Mouse (Mus musculus) right cerebral cortex, postnatal 25 days (tissue): ENCODE measurements around the gene Fam71f2.

Source experiments
- DNase-seq: peaks from one replicate; pipeline ENCODE4 v3.0.0; 2022

Fam71f2 gene

GRCm38 (mm10) chr6:29278513-29279267 is 703 bp upstream of the Fam71f2 start:
- DNase-seq, result no peak

- no peak for DNase-seq
Measured at GRCm38 (mm10) chr6:29280671-29281070, 1.3 kb downstream of the Fam71f2 start.

- DNase-seq, result no peak
Measured at GRCm38 (mm10) chr6:29286870-29287269, 7.5 kb downstream of the Fam71f2 start.

GRCm38 (mm10) chr6:29287481-29287880 is 8.1 kb downstream of the Fam71f2 start:
- no peak for DNase-seq

- no peak for DNase-seq
Measured at GRCm38 (mm10) chr6:29287944-29288343, 8.6 kb downstream of the Fam71f2 start.

GRCm38 (mm10) chr6:29288651-29289050 is 9.3 kb downstream of the Fam71f2 start:
- DNase-seq, result no peak

DNA sequence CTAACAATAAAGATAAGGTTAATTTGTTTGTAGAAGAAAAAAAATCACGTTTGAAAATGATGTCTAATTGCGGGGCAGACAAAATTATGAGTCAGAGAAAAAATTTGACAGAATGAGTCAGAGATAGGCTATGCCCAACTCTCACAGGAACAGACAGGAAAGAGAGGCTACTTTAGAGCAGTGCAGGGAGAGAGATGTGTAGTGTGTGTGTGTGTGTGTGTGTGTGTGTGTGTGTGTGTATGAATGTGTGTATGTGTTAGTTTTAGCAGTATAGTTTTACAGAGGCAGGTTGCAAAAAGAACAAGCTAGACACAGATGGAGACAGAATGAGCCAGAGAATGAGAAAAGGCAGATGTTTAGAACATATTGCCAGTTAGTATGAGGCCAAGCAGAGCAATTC is 19.7 kb downstream of the Fam71f2 start:
- DNase-seq, result no peak

- no peak for DNase-seq
Measured at GRCm38 (mm10) chr6:29303251-29303650, 23.9 kb downstream of the Fam71f2 start.

- no peak for DNase-seq
Measured at GRCm38 (mm10) chr6:29303726-29304125, 24.3 kb downstream of the Fam71f2 start.

- no peak for DNase-seq
Measured at GRCm38 (mm10) chr6:29305462-29305861, 26.1 kb downstream of the Fam71f2 start.

DNA sequence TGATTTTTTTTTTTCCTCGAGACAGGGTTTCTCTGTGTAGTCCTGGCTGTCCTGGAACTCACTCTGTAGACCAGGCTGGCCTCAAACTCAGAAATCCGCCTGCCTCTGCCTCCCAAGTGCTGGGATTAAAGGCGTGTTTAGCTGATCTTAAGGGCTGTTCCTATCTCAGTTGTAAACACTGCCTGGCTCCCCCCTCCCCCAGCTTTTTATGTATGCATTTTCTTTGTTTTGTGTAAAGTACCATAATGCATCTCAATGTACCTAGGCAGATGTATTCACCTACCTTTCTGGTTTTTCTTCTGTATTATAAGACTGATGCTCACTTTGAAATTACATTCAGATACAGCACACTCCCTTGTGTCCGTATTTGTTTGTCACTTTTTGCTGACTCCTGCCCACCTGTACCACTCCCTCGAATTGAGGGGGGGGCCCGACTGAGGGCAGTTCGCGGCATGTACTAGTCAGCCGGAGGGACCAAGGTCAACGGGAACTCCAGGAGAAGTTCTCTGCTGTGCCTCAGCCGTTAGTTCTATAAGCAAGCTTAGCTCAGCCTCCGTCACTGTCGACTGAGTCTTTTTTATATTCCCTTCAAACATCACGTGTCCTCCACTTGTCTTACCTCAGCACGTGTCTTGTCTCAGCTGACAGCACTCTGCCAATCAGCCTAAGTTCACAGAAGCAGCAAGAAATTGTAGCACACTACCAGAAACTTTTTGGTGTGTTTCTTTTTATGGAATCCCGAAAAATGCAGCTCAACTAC is 29.6 kb downstream of the Fam71f2 start:
- no peak for DNase-seq

GRCm38 (mm10) chr6:29313690-29314202 is 34.4 kb downstream of the Fam71f2 start:
- no peak for DNase-seq

DNA sequence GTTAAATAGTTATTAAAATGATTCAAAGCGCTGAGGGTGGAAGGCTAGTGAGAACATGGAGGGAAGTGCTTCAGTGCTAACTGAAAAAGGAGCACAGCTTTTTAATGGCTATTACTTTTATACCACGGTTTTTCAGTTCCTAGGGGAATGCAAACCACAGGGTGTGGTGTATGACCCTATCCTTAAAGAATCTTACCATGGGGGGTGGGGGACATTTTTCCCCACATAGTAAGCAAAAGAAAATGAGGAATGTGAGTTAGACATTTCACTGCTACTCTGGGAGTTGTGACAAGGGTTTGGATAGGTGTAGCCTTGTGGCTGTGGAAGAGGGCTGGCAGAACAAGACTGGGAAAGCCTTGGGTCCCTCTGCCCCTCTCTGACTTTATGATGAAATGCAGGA is 37.9 kb downstream of the Fam71f2 start:
- DNase-seq, result no peak

DNA sequence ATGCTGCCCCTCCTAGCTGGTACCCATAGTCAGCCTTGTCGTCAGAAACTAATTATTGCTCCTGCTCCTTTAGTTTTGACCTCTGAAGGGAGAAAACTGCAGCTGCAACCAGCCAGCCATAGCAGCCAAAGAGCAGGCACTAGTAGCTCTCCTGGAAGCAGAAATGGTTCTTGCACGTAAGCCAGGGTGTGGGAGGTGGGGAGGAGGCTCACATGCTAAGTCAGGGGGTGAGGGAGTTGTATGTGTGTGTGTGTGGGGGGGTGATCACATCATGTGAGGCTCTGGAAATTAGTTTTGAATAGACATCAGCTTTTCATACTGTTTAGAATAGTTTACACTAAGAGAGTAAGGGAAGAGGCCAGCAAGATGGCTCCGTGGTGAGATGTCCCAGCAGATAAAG is 38.5 kb downstream of the Fam71f2 start:
- DNase-seq, result no peak

GRCm38 (mm10) chr6:29318879-29319278 is 39.5 kb downstream of the Fam71f2 start, which contains the start of gene Fam71f1:
Fam71f1 (plus strand) TSS chr6:29319140.
- no peak for DNase-seq

- DNase-seq, result no peak
Measured at GRCm38 (mm10) chr6:29321586-29321985, 42.2 kb downstream of the Fam71f2 start.

GRCm38 (mm10) chr6:29322147-29322546 is 42.8 kb downstream of the Fam71f2 start:
- no peak for DNase-seq

DNA sequence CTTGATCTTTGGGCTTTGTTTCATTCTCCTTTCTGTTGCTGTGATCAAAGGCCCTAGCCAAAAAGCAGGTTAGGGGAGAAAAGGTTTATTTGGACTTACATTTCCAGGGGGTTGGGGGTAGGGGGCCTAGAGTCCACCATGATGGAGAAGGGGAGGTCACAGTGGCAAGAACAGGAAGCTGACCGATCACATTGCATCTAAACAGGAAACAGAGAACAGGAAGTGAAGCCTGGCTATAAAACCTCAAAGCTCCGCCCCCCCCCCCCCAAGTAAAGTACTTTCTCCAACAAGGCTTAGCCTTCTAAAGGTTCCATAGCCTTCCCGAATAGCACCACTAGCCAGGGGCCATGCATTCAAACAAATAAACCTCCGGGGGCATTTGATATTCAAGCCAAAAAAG is 43.3 kb downstream of the Fam71f2 start:
- DNase-seq, result no peak

GRCm38 (mm10) chr6:29326961-29327360 is 47.6 kb downstream of the Fam71f2 start:
- DNase-seq, result no peak

GRCm38 (mm10) chr6:29329514-29329913 is 50.1 kb downstream of the Fam71f2 start:
- no peak for DNase-seq
